Mouse (Mus musculus): ENCODE measurements at regions not wholly inside any gene's neighbourhood (a gene's known extent, or its start where the extent isn't known, plus 50 kb on each side); places are given as distances from the start of the nearest gene placed in this dataset.
A peak's percentile ranks its signal among the peaks of the same experiment; 100 is the strongest.

- DNase-seq (ENCODE audit: low spot score in 2 of 2): peak in 1 of 2 experiments; percentile 11
- intact Hi-C loops (cut with DNase I): loop anchor here (5.0 kb wide), 2 partner anchors 60 to 315 kb away; partner anchors contain the start of gene D16Ertd472e
Measured at GRCm38 (mm10) chr16:78637015-78637414, 60.5 kb upstream of the D16Ertd472e start.

- no peak for DNase-seq (ENCODE audit: low spot score in 2 of 2)
- intact Hi-C loops (cut with DNase I): loop anchor here (1.0 to 5.0 kb wide), 3 partner anchors 58 to 317 kb away; partner anchors contain the start of gene D16Ertd472e
Measured at GRCm38 (mm10) chr16:78635774-78636173, 59.3 kb upstream of the D16Ertd472e start.

GRCm38 (mm10) chr16:78635257-78635656 is 58.7 kb upstream of the D16Ertd472e start:
- intact Hi-C loops (cut with DNase I): loop anchor here (1.0 to 5.0 kb wide), 3 partner anchors 58 to 317 kb away; partner anchors contain the start of gene D16Ertd472e
- peak; percentile 36 to 43 for DNase-seq (ENCODE audit: low spot score in 2 of 2)

DNA sequence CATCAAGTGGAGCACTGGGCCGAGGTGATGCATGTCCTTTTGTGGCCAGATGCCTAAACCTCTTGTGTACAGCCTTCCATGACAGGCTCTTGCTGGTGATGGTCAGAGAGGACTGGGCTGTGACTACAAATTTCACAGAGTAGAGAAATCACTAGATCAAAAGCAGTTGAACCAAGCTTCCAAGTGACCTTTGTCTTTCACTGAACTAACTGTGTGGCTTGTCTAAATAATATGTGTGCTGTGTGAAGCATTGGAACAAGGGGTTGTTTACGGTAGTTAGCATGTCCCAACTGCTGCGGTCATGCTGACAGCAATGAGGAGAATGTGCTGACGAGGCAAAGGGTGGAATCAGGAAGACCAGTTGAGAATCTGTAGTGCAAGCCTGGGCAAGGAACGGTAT is 55.3 kb upstream of the D16Ertd472e start:
- no peak for DNase-seq (ENCODE audit: low spot score in 2 of 2)
- intact Hi-C loops (cut with DNase I): loop anchor here (5.0 kb wide), 1 partner anchor 434 kb away; no protein-coding TSS in a partner anchor

DNA sequence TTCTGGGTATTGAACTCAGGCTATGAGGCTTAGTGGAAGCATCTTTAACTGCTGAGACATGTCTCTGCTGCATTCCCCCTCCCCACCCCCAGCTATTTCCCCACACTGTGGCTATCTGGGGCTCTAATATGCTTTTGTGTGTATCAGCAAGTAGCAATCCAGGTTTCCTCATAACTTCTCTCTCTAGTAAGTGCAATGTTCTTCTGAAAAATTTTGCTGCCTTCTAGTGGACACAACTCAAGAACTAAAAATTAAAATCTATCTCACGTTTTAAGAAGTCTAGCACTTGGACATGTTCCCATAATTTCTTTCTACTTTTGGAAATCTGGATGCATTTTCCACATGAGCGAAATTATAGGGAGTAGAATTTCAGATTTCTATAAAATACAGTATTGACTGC is 50.3 kb upstream of the D16Ertd472e start:
- intact Hi-C loops (cut with DNase I): loop anchor here (2.0 kb wide), 1 partner anchor 174 kb away; no protein-coding TSS in a partner anchor
- no peak for DNase-seq (ENCODE audit: low spot score in 2 of 2)

Measured in left cerebral cortex, postnatal 36 days (tissue).